Mouse (Mus musculus) forebrain, postnatal 0 days (tissue): Measurements from ENCODE around the gene Adgrl1. TPM values are rescaled to one million over a fixed set of nuclear protein-coding genes. Genes with fewer than 3 reads are reported as not detected.

Source experiments
- ATAC-seq: fragments of 200-750 bp; cut with Nextera tagmentation; 2 replicates; pipeline ENCODE4 v1.8.0; 2017; ENCODE audit warnings: mild to moderate bottlenecking, moderate library complexity
- DNase-seq: peaks from one replicate; pipeline ENCODE4 v3.0.0-alpha.2; 2015
- H3K27ac ChIP-seq: fragments of 300-500 bp; sonication (generic); 2 replicates; pipeline ENCODE4 v1.5.1; 2014; ENCODE audit warnings: low read depth, mild to moderate bottlenecking, antibody characterized with exemption, low read length, moderate library complexity, mixed read lengths
- H3K27me3 ChIP-seq: fragments of 300-500 bp; sonication (generic); 2 replicates; pipeline ENCODE4 v1.6.1; 2014; ENCODE audit warnings: mild to moderate bottlenecking, low read length, mixed read lengths; ENCODE audit not compliant: insufficient read depth
- H3K36me3 ChIP-seq: fragments of 300-500 bp; sonication (generic); 2 replicates; pipeline ENCODE4 v1.6.1; 2014; ENCODE audit warnings: mild to moderate bottlenecking, moderate library complexity; ENCODE audit not compliant: insufficient read depth
- H3K4me1 ChIP-seq: fragments of 300-500 bp; sonication (generic); 2 replicates; pipeline ENCODE4 v1.6.1; 2014; ENCODE audit warnings: antibody characterized with exemption; ENCODE audit not compliant: insufficient read depth
- H3K4me2 ChIP-seq: fragments of 300-500 bp; sonication (generic); 2 replicates; pipeline ENCODE4 v1.6.1; 2014; ENCODE audit warnings: low read depth, mild to moderate bottlenecking, moderate library complexity
- H3K4me3 ChIP-seq: fragments of 300-500 bp; sonication (generic); 2 replicates; pipeline ENCODE4 v1.5.1; 2014; ENCODE audit warnings: low read depth, low read length, mixed read lengths
- H3K9ac ChIP-seq: fragments of 300-500 bp; sonication (generic); 2 replicates; pipeline ENCODE4 v1.6.1; 2014; ENCODE audit warnings: mild to moderate bottlenecking
- H3K9me3 ChIP-seq: fragments of 300-500 bp; sonication (generic); 2 replicates; pipeline ENCODE4 v1.6.1; 2016; ENCODE audit warnings: low read length
- CTCF ChIP-seq: sonication (generic); IDR thresholded peaks from 2 replicates; pipeline ENCODE4 v1.5.1; 2016; ENCODE audit warnings: antibody characterized with exemption, control low read depth, low read depth
- WGBS: fragments of 180-500 bp; shearing (Covaris S2); extraction: QIAGEN DNeasy Blood & Tissue Kit; methylation state at CpG from one replicate; pipeline ENCODE4 v1.1.7; 2014; 5-methylcytosine and 5-hydroxymethylcytosine counted together
- polyA plus RNA-seq: library from polyadenylated mRNA; unstranded; fragments of >200 nt; fragmentation: Nextera tagmentation; extraction: Ambion mirVana; gene quantifications from 2 replicates; pipeline ENCODE4 v1.2.1, GENCODE M21; 2015
- total RNA-seq: library from RNA; depleted of rRNA; stranded (reverse); fragments of >200 nt; gene quantifications from 2 replicates; pipeline ENCODE4 v1.2.3, GENCODE M21; 2014; rRNA removed

Adgrl1 gene
- total RNA-seq: 248 and 259 TPM in 2 replicates
- polyA plus RNA-seq: 38.5 and 56.5 TPM in 2 replicates

DNA sequence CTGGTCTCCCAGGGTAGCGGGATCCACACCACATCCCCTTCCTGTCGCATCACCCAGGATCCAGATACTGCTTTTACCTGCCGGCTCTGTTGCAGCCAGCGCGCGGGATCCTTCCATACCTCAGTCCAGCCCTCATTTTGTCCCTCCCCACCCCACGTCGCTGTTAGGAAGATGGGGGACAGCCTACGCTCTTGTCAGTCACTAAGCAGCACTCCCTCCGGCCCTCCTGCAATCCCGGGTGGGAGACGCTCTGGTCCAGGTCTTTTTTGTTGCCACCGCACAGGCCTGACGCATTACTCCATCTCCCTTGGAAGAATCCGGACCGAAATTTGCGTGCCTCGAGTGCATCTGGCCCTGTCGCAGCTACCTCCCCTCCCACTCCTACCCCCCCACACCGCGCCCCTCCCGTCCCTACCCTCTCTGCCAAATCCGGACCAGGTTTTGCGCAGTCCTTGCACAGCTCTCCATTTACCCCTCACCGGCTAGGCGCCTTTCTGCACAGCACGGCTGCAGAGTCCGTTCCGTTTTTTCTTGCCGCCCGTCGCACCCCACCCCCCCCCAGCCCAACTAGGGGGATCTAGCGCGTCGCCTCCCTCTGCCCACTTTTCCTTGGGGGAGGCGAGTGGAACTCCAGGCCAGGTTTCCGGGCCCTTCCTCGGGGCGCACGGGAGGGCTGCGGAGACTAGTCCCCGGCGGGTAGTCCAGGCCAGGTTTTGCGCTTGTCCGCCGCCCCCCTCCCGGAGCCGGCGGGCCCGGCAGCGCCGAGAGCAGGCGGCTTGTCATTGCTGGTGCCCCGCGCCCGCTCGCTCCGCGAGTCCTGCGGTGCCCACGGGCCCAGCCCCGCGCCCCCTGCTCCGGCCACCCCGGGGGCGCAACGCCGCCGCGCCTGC is at the start of gene Adgrl1:
Gene Adgrl1 (plus strand): TSS at position 743 of the 890 bp plus-strand sequence.
- no peaks in the 10 kb centered on the region for H3K27me3 ChIP-seq
- no peak; the same call in 1 of the 2 replicates for TF ChIP-seq CTCF
- WGBS: under 1% methylated on average over 51 of the region's 70 CpGs

DNA sequence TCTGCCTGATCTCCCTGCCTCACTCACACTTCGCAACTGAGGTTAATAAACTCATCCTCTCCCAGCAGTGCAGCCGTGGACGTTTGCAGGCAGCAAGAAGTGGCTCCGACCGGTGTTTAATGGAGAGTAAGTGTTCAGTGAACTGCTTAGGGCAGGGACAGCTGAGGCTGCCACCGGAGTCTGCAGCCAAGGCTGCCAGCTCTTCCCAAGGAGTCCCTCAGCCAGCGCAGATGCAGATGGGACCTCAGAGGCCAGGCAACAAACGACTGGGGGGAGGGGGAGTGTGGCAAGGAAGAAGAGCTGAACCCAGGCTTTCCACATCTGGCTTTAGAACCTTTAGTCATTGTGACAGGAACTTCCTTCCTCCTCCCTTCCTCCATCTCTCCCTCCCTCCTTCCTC is 47.6 kb upstream of the Adgrl1 start:
- no peak for TF ChIP-seq CTCF

More for the DNA sequence above, at the start of gene Adgrl1:
- H3K36me3 ChIP-seq: no peaks in the 10 kb centered on the region
- H3K9ac ChIP-seq: peak within 1 kb of the TSS; percentile 98
- H3K4me3 ChIP-seq: peak within 1 kb of the TSS; percentile 95
- no peaks in the 10 kb centered on the region for H3K9me3 ChIP-seq
- H3K4me1 ChIP-seq: peaks cover 20% of the 10 kb centered on the region; the same call in 1 of the 2 replicates
- ATAC-seq (peak; percentile 89), DNase-seq (peak; percentile 98)
- H3K4me2 ChIP-seq: peak within 1 kb of the TSS; percentile 79
- peak within 1 kb of the TSS; percentile 99 for H3K27ac ChIP-seq

GRCm38 (mm10) chr8:83853323-83854050 is 46.4 kb upstream of the Adgrl1 start:
- no peak overlapping the region for H3K9ac ChIP-seq
- H3K27ac ChIP-seq: no peak overlapping the region
- H3K4me3 ChIP-seq: no peak overlapping the region
- H3K36me3 ChIP-seq: no peaks in the 10 kb centered on the region
- WGBS: 75% methylated on average over 3 of the region's 3 CpGs
- H3K27me3 ChIP-seq: no peaks in the 10 kb centered on the region
- no peak for TF ChIP-seq CTCF
- DNase-seq (no peak), ATAC-seq (no peak)
- H3K4me1 ChIP-seq: no peaks in the 10 kb centered on the region
- H3K9me3 ChIP-seq: no peaks in the 10 kb centered on the region
- H3K4me2 ChIP-seq: no peak overlapping the region

More for the DNA sequence above, 47.6 kb upstream of the Adgrl1 start:
- no peak for ATAC-seq
- no peaks in the 10 kb centered on the region for H3K36me3 ChIP-seq
- H3K9ac ChIP-seq: no peak overlapping the region
- H3K4me3 ChIP-seq: no peak overlapping the region
- no peaks in the 10 kb centered on the region for H3K9me3 ChIP-seq
- 23% methylated on average over 8 of the region's 8 CpGs for WGBS
- H3K27me3 ChIP-seq: no peaks in the 10 kb centered on the region
- no peak overlapping the region for H3K27ac ChIP-seq
- no peak for DNase-seq
- H3K4me1 ChIP-seq: no peaks in the 10 kb centered on the region
- H3K4me2 ChIP-seq: no peak overlapping the region

DNA sequence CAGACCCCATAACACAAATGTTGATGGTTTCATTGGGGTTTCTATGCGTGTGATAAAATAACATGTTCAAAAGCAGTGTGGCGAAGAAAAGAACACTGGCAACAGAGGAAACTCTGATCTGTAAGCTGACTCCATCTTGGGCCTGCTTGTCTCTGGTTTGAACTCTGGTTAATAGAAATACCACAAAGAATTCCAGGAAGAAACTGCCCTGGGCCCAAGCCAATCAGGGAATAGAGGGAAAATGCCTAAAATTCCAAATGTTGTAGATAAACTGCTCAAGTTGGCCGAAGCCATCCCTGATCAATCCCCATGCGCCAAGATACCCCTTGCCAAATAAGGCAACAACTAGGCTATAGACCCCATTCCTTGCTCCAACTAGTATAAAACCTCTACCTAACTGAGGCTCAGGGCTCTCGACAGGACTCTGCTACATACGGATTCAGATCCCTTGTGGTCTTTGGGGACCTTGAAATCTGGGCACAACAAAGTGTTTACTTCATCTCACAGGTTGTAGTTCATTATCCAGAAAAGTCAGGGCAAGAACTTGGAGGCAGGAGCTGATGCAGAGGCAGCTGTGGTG is 43.3 kb upstream of the Adgrl1 start:
- no peak overlapping the region for H3K4me2 ChIP-seq
- ATAC-seq (no peak), DNase-seq (no peak)
- no peak overlapping the region for H3K27ac ChIP-seq
- no peaks in the 10 kb centered on the region for H3K36me3 ChIP-seq
- 86% methylated on average over 6 of the region's 6 CpGs for WGBS
- no peak for TF ChIP-seq CTCF
- H3K9ac ChIP-seq: no peak overlapping the region
- H3K4me1 ChIP-seq: no peaks in the 10 kb centered on the region
- no peak overlapping the region for H3K4me3 ChIP-seq
- no peaks in the 10 kb centered on the region for H3K27me3 ChIP-seq
- H3K9me3 ChIP-seq: no peaks in the 10 kb centered on the region

GRCm38 (mm10) chr8:83862439-83863268 is 37.3 kb upstream of the Adgrl1 start:
- no peak for TF ChIP-seq CTCF
- H3K36me3 ChIP-seq: no peaks in the 10 kb centered on the region
- DNase-seq (peak; percentile 44), ATAC-seq (peak; percentile 25; the same call in 1 of the 2 replicates)
- H3K4me1 ChIP-seq: peaks cover 3% of the 10 kb centered on the region; the same call in 1 of the 2 replicates
- H3K27ac ChIP-seq: no peak overlapping the region
- peak overlapping the region; percentile 14; the same call in 1 of the 2 replicates for H3K9ac ChIP-seq
- H3K9me3 ChIP-seq: no peaks in the 10 kb centered on the region
- 6% methylated on average over 24 of the region's 24 CpGs for WGBS
- no peak overlapping the region for H3K4me3 ChIP-seq
- H3K4me2 ChIP-seq: peak overlapping the region; percentile 44
- no peaks in the 10 kb centered on the region for H3K27me3 ChIP-seq
